Mouse (Mus musculus) stomach, postnatal 0 days (tissue): Measurements from ENCODE around the gene Slc37a2. TPM values are rescaled to one million over a fixed set of nuclear protein-coding genes. Genes with fewer than 3 reads are reported as not detected.

ENCODE experiments used
- ATAC-seq: fragments of 200-750 bp; cut with Nextera tagmentation; 2 replicates; pipeline ENCODE4 v1.8.0; 2017; ENCODE audit not compliant: low FRiP score, low TSS enrichment
- DNase-seq: peaks from one replicate; pipeline ENCODE4 v3.0.0-alpha.2; 2016; ENCODE audit warnings: low spot score
- H3K27ac ChIP-seq: fragments of 300-500 bp; sonication (generic); replicated peaks from 2 replicates; pipeline ENCODE4 v1.5.1; 2014; ENCODE audit warnings: mild to moderate bottlenecking, control low read depth
- H3K27me3 ChIP-seq: fragments of 300-500 bp; sonication (generic); 2 replicates; pipeline ENCODE4 v1.6.1; 2014; ENCODE audit warnings: low read length; ENCODE audit not compliant: control insufficient read depth, insufficient read depth
- H3K36me3 ChIP-seq: fragments of 300-500 bp; sonication (generic); 2 replicates; pipeline ENCODE4 v1.6.1; 2014; ENCODE audit warnings: low read length, mixed read lengths; ENCODE audit not compliant: control insufficient read depth, insufficient read depth
- H3K4me1 ChIP-seq: fragments of 300-500 bp; sonication (generic); replicated peaks from 2 replicates; pipeline ENCODE4 v1.6.1; 2014; ENCODE audit warnings: antibody characterized with exemption; ENCODE audit not compliant: control insufficient read depth, insufficient read depth
- H3K4me2 ChIP-seq: fragments of 300-500 bp; sonication (generic); replicated peaks from 2 replicates; pipeline ENCODE4 v1.6.1; 2014; ENCODE audit warnings: low read depth, mild to moderate bottlenecking, control low read depth, moderate library complexity
- H3K4me3 ChIP-seq: fragments of 300-500 bp; sonication (generic); 2 replicates; pipeline ENCODE4 v1.5.1; 2014; ENCODE audit warnings: low read depth, low read length, control low read depth
- H3K9ac ChIP-seq: fragments of 300-500 bp; sonication (generic); 2 replicates; pipeline ENCODE4 v1.6.1; 2014; ENCODE audit warnings: mild to moderate bottlenecking, low read length, control low read depth, mixed read lengths
- H3K9me3 ChIP-seq: fragments of 300-500 bp; sonication (generic); 2 replicates; pipeline ENCODE4 v1.6.1; 2016; ENCODE audit warnings: low read length; ENCODE audit not compliant: control insufficient read depth
- CTCF ChIP-seq: IDR thresholded peaks from 2 replicates; pipeline ENCODE4 v1.5.1; 2016; ENCODE audit warnings: antibody characterized with exemption, low read depth, mild to moderate bottlenecking, moderate library complexity
- EP300 ChIP-seq: optimal IDR thresholded peaks from 2 replicates; pipeline ENCODE3; 2016; ENCODE audit warnings: antibody characterized with exemption
- WGBS: fragments of 180-500 bp; shearing (Covaris S2); extraction: QIAGEN DNeasy Blood & Tissue Kit; methylation state at CpG from one replicate; pipeline ENCODE4 v1.1.7; 2014; 5-methylcytosine and 5-hydroxymethylcytosine counted together
- polyA plus RNA-seq: library from polyadenylated mRNA; unstranded; fragments of >200 nt; fragmentation: Nextera tagmentation; extraction: Ambion mirVana; gene quantifications from 2 replicates; pipeline ENCODE4 v1.2.1, GENCODE M21; 2015

Gene Slc37a2
- polyA plus RNA-seq, 1 experiment from 2014 or later: 2.5 TPM

- ATAC-seq: no peak
- H3K27ac ChIP-seq: no peak overlapping the region
- WGBS: 17% methylated on average over 6 of the region's 6 CpGs
Measured at GRCm38 (mm10) chr9:37254531-37255110, 917 bp downstream of the Slc37a2 start.

DNA sequence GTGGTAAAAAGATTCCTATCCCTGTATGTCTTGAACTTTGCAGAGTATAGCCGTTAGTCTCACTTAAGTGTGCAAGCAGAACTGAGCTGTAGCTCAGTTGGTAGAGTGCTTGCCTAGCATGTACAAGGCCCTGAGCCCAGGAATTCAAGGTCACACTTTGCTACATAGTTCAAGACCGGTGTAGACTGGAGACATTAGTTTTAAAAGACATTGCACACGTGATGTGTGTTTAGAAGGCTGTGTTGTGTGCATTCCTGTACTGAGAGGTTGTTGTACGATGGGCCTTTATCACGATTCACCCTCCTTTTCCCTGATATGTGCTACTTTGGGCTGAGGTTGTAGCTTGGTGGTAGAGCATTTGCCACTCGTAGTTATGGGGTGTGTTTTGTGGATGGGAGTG lies 4.9 kb downstream of the Slc37a2 start:
- Histone ChIP-seq H3K4me1 (peaks cover 1% of the 10 kb centered on the region; the same call in 1 of the 2 replicates), H3K4me3 (no peak overlapping the region), H3K9ac (no peak overlapping the region), H3K4me2 (no peak overlapping the region), H3K27ac (no peak overlapping the region), H3K27me3 (no peaks in the 10 kb centered on the region), H3K9me3 (no peaks in the 10 kb centered on the region), H3K36me3 (no peaks in the 10 kb centered on the region)
- 76% methylated on average over 6 of the region's 6 CpGs for WGBS
- TF ChIP-seq EP300: no peak
- no peak for TF ChIP-seq CTCF
- DNase-seq (no peak), ATAC-seq (no peak)

More at GRCm38 (mm10) chr9:37254531-37255110, 917 bp downstream of the Slc37a2 start:
- Histone ChIP-seq H3K9me3 (no peaks in the 10 kb centered on the region), H3K4me1 (peaks cover 2% of the 10 kb centered on the region; the same call in 1 of the 2 replicates), H3K9ac (no peak overlapping the region), H3K36me3 (no peaks in the 10 kb centered on the region), H3K4me2 (peak overlapping the region; percentile 68), H3K4me3 (peak overlapping the region; percentile 34), H3K27me3 (no peaks in the 10 kb centered on the region; the same call in 1 of the 2 replicates)
- no peak for DNase-seq
- no peak for TF ChIP-seq EP300
- TF ChIP-seq CTCF: no peak

DNA sequence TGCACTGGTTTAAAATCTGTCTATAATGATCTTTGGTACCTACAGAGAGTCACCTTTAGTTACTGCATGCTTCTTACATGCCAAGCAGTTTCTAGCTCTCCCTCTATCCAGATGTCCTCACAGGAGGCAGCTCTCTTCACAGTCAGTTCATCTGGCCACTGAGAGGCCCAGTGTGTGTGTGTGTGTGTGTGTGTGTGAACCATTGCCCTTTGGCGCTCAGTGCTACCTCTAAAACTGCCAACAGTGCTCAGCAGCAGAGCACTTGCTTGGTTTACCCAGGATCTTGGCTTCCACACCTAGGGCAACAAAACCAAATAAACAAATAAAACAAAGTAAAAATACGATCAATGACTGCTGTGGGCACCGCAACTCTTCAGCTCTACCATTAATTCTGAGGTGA lies 5.6 kb downstream of the Slc37a2 start:
- WGBS: 92% methylated on average over 3 of the region's 3 CpGs
- Histone ChIP-seq H3K9ac (no peak overlapping the region), H3K27me3 (no peaks in the 10 kb centered on the region), H3K4me1 (no peaks in the 10 kb centered on the region), H3K4me3 (no peak overlapping the region), H3K4me2 (no peak overlapping the region), H3K36me3 (no peaks in the 10 kb centered on the region), H3K27ac (no peak overlapping the region), H3K9me3 (no peaks in the 10 kb centered on the region)
- ATAC-seq (no peak), DNase-seq (no peak)
- TF ChIP-seq EP300: no peak
- no peak for TF ChIP-seq CTCF

- H3K27ac ChIP-seq: no peak overlapping the region; the same call in 1 of the 2 replicates
- no peak overlapping the region for H3K9ac ChIP-seq
- ATAC-seq (no peak), DNase-seq (no peak)
- WGBS: 52% methylated on average over 3 of the region's 3 CpGs
- H3K9me3 ChIP-seq: no peaks in the 10 kb centered on the region
- no peaks in the 10 kb centered on the region for H3K36me3 ChIP-seq
- no peak overlapping the region for H3K4me3 ChIP-seq
- no peaks in the 10 kb centered on the region for H3K27me3 ChIP-seq
- TF ChIP-seq EP300 (no peak), CTCF (peak; percentile 35)
- no peaks in the 10 kb centered on the region for H3K4me1 ChIP-seq
- H3K4me2 ChIP-seq: no peak overlapping the region
Measured at GRCm38 (mm10) chr9:37248381-37248906, 7.1 kb downstream of the Slc37a2 start.

- DNase-seq (no peak), ATAC-seq (no peak)
- H3K27me3 ChIP-seq: no peaks in the 10 kb centered on the region
- H3K27ac ChIP-seq: no peak overlapping the region
- TF ChIP-seq EP300: no peak
- TF ChIP-seq CTCF: no peak
- no peaks in the 10 kb centered on the region for H3K36me3 ChIP-seq
- H3K9me3 ChIP-seq: no peaks in the 10 kb centered on the region
- H3K4me1 ChIP-seq: no peaks in the 10 kb centered on the region
- no peak overlapping the region for H3K4me2 ChIP-seq
- no peak overlapping the region for H3K4me3 ChIP-seq
- H3K9ac ChIP-seq: no peak overlapping the region
Measured at GRCm38 (mm10) chr9:37247429-37247828, 8.1 kb downstream of the Slc37a2 start.

- H3K4me2 ChIP-seq: no peak overlapping the region
- ATAC-seq: no peak
- no peak overlapping the region for H3K27ac ChIP-seq
Measured at GRCm38 (mm10) chr9:37245810-37246209, 9.7 kb downstream of the Slc37a2 start.

More at GRCm38 (mm10) chr9:37245810-37246209, 9.7 kb downstream of the Slc37a2 start:
- TF ChIP-seq CTCF (no peak), EP300 (no peak)
- no peak for DNase-seq
- Histone ChIP-seq H3K4me1 (no peaks in the 10 kb centered on the region), H3K9me3 (no peaks in the 10 kb centered on the region), H3K27me3 (no peaks in the 10 kb centered on the region), H3K9ac (no peak overlapping the region), H3K4me3 (no peak overlapping the region), H3K36me3 (no peaks in the 10 kb centered on the region)
- 81% methylated on average over 1 of the region's 1 CpGs for WGBS
